Mouse (Mus musculus) left cerebral cortex, adult 9 months (tissue): Measurements from ENCODE around the gene Gm9049.
"Not testable (repeated sequence)": the region's sequence is repeated elsewhere in the genome, so short reads cannot be mapped to it uniquely, and the experiment has no call there.

Experiments used
- DNase-seq, 2 experiments: peaks; one replicate each; pipeline ENCODE4 v3.0.0; 2022; ENCODE audit warnings: low spot score in 2 of 2

Gm9049 gene

GRCm38 (mm10) chr10:118354005-118354404 lies at the start of gene Gm9049:
TSS of gene Gm9049 (minus strand) at chr10:118354105.
- not testable (repeated sequence) for DNase-seq

GRCm38 (mm10) chr10:118399917-118400316 lies 46.0 kb upstream of the Gm9049 start:
- DNase-seq: no peak

GRCm38 (mm10) chr10:118370443-118370842 lies 16.5 kb upstream of the Gm9049 start:
- DNase-seq: peak; percentile 33 to 86

- no peak for DNase-seq
These were observed 15.6 kb upstream of the Gm9049 start for GRCm38 (mm10) chr10:118369518-118369917.

- not testable (repeated sequence) for DNase-seq
These were observed 5.3 kb downstream of the Gm9049 start, which contains the start of gene Gm9048 for GRCm38 (mm10) chr10:118348579-118348978. TSS of gene Gm9048 (minus strand) at chr10:118348679.

- DNase-seq: not testable (repeated sequence)
These were observed 10.8 kb downstream of the Gm9049 start, which contains the start of gene Gm9046 for GRCm38 (mm10) chr10:118343155-118343554. TSS of gene Gm9046 (minus strand) at chr10:118343255.

- not testable (repeated sequence) for DNase-seq
These were observed 16.2 kb downstream of the Gm9049 start, which contains the start of gene Gm9045 for GRCm38 (mm10) chr10:118337731-118338130. TSS of gene Gm9045 (minus strand) at chr10:118337831.

- DNase-seq: not testable (repeated sequence)
These were observed 21.6 kb downstream of the Gm9049 start, which contains the start of gene Gm9044 for GRCm38 (mm10) chr10:118332308-118332707. TSS of gene Gm9044 (minus strand) at chr10:118332408.

GRCm38 (mm10) chr10:118326869-118327268 lies 27.0 kb downstream of the Gm9049 start, which contains the start of gene Gm9040:
TSS of gene Gm9040 (minus strand) at chr10:118326969.
- not testable (repeated sequence) for DNase-seq

- DNase-seq: no peak
These were observed 34.9 kb downstream of the Gm9049 start for GRCm38 (mm10) chr10:118319024-118319423.

- not testable (repeated sequence) for DNase-seq
These were observed 51.8 kb downstream of the Gm9049 start for GRCm38 (mm10) chr10:118302133-118302532.
